Mouse (Mus musculus) C2C12 (cell line): ENCODE measurements around the gene Palm2. TPM values are rescaled to one million over a fixed set of nuclear protein-coding genes. Genes with fewer than 3 reads are reported as not detected.

ENCODE experiments used
- H3K27me3 ChIP-seq: one replicate; pipeline ENCODE4 v1.6.1; 2011; ENCODE audit not compliant: control insufficient read depth, insufficient read depth, insufficient read length
- H3K36me3 ChIP-seq: one replicate; pipeline ENCODE4 v1.6.1; 2011; ENCODE audit not compliant: control insufficient read depth, insufficient read depth
- H3K4me3 ChIP-seq: one replicate; pipeline ENCODE4 v1.5.1; 2011; ENCODE audit warnings: mild to moderate bottlenecking, control low read depth; ENCODE audit not compliant: poor library complexity, insufficient read depth, severe bottlenecking
- H3K79me2 ChIP-seq: one replicate; pipeline ENCODE4 v1.6.1; 2011; ENCODE audit not compliant: control insufficient read depth, insufficient read depth
- H3K79me3 ChIP-seq: one replicate; pipeline ENCODE4 v1.6.1; 2011; ENCODE audit warnings: low read depth, control low read depth
- H3ac ChIP-seq: one replicate; pipeline ENCODE3; 2011; ENCODE audit warnings: low read depth; ENCODE audit not compliant: control insufficient read depth, insufficient read length
- CEBPB ChIP-seq: IDR thresholded peaks from one replicate; pipeline ENCODE4 v1.6.1; 2011; ENCODE audit warnings: low read depth, mild to moderate bottlenecking, control low read depth, moderate library complexity
- CTCF ChIP-seq: IDR thresholded peaks from one replicate; pipeline ENCODE4 v1.5.1; 2011; ENCODE audit not compliant: control insufficient read depth, insufficient read depth, insufficient read length
- FOSL1 ChIP-seq: IDR thresholded peaks from one replicate; pipeline ENCODE4 v1.8.0; 2011; ENCODE audit warnings: mild to moderate bottlenecking, low read length; ENCODE audit not compliant: poor library complexity, insufficient read depth, severe bottlenecking
- MAX ChIP-seq: IDR thresholded peaks from one replicate; pipeline ENCODE4 v1.6.1; 2011; ENCODE audit warnings: mild to moderate bottlenecking, control low read depth
- MYOD1 ChIP-seq: IDR thresholded peaks from one replicate; pipeline ENCODE4 v1.6.1; 2011; ENCODE audit warnings: low read depth; ENCODE audit not compliant: control insufficient read depth, insufficient read length
- MYOG ChIP-seq: IDR thresholded peaks from one replicate; pipeline ENCODE4 v1.6.1; 2011; ENCODE audit not compliant: control insufficient read depth, insufficient read length; ENCODE audit errors: extremely low read depth
- USF1 ChIP-seq: IDR thresholded peaks from one replicate; pipeline ENCODE4 v1.6.1; 2011; ENCODE audit warnings: low read depth, mild to moderate bottlenecking, control low read depth, moderate library complexity
- polyA plus RNA-seq: library from polyadenylated mRNA; unstranded; fragments of >200 nt; fragmentation: generic; extraction: Trizol; gene quantifications from one replicate; pipeline ENCODE4 v1.2.1, GENCODE M21; 2012; ENCODE audit warnings: missing spikeins

Gene Palm2
- polyA plus RNA-seq, 1 experiment: 6.7 TPM

- Histone ChIP-seq H3K36me3 (no peaks in the 10 kb centered on the region), H3K79me2 (peaks cover 93% of the 10 kb centered on the region), H3K27me3 (no peaks in the 10 kb centered on the region), H3K79me3 (peaks cover 25% of the 10 kb centered on the region), H3K4me3 (no peak overlapping the region), H3ac (no peak overlapping the region)
- TF ChIP-seq FOSL1 (no peak), CEBPB (no peak), USF1 (no peak), MYOG (no peak), MYOD1 (no peak), CTCF (no peak), MAX (no peak)
Observed at GRCm38 (mm10) chr4:57579683-57580082, 145.6 kb downstream of the Palm2 start.

GRCm38 (mm10) chr4:57585281-57585800, 151.3 kb downstream of the Palm2 start:
- no peak for TF ChIP-seq MAX
- TF ChIP-seq MYOG: no peak
- no peak for TF ChIP-seq USF1
- Histone ChIP-seq H3ac (no peak overlapping the region), H3K79me2 (peaks cover 92% of the 10 kb centered on the region), H3K4me3 (no peak overlapping the region), H3K79me3 (peaks cover 28% of the 10 kb centered on the region), H3K27me3 (no peaks in the 10 kb centered on the region), H3K36me3 (no peaks in the 10 kb centered on the region)

GRCm38 (mm10) chr4:57586933-57587658, 153.0 kb downstream of the Palm2 start:
- Histone ChIP-seq H3K4me3 (no peak overlapping the region), H3K79me3 (peaks cover 25% of the 10 kb centered on the region), H3K79me2 (peaks cover 93% of the 10 kb centered on the region), H3K36me3 (no peaks in the 10 kb centered on the region), H3K27me3 (no peaks in the 10 kb centered on the region), H3ac (no peak overlapping the region)
- TF ChIP-seq MAX (no peak), USF1 (no peak), FOSL1 (no peak), MYOD1 (no peak), CEBPB (no peak), MYOG (no peak), CTCF (no peak)

- H3K4me3 ChIP-seq: no peak overlapping the region
- no peaks in the 10 kb centered on the region for H3K27me3 ChIP-seq
- H3K79me3 ChIP-seq: peaks cover 24% of the 10 kb centered on the region
- H3K79me2 ChIP-seq: peaks cover 88% of the 10 kb centered on the region
- no peaks in the 10 kb centered on the region for H3K36me3 ChIP-seq
- TF ChIP-seq USF1 (no peak), FOSL1 (no peak), CTCF (no peak)
- no peak overlapping the region for H3ac ChIP-seq
Observed at GRCm38 (mm10) chr4:57588356-57588755, 154.3 kb downstream of the Palm2 start.

GRCm38 (mm10) chr4:57592751-57593150, 158.7 kb downstream of the Palm2 start:
- TF ChIP-seq MYOD1 (no peak), USF1 (no peak), MAX (no peak), CEBPB (no peak), MYOG (no peak), FOSL1 (no peak), CTCF (no peak)
- Histone ChIP-seq H3K27me3 (no peaks in the 10 kb centered on the region), H3K4me3 (no peak overlapping the region), H3K79me2 (peaks cover 80% of the 10 kb centered on the region), H3ac (no peak overlapping the region), H3K36me3 (no peaks in the 10 kb centered on the region), H3K79me3 (peaks cover 18% of the 10 kb centered on the region)

- H3K79me3 ChIP-seq: peaks cover 17% of the 10 kb centered on the region
- H3K27me3 ChIP-seq: no peaks in the 10 kb centered on the region
- H3K79me2 ChIP-seq: peaks cover 83% of the 10 kb centered on the region
- no peak for TF ChIP-seq USF1
- no peak for TF ChIP-seq FOSL1
- TF ChIP-seq CTCF: no peak
- no peak for TF ChIP-seq MYOG
- TF ChIP-seq MYOD1: no peak
- TF ChIP-seq MAX: no peak
- TF ChIP-seq CEBPB: no peak
- H3ac ChIP-seq: no peak overlapping the region
- H3K4me3 ChIP-seq: no peak overlapping the region
- peaks cover 3% of the 10 kb centered on the region for H3K36me3 ChIP-seq
Observed at GRCm38 (mm10) chr4:57599946-57600345, 165.9 kb downstream of the Palm2 start.
